Mouse (Mus musculus): ENCODE measurements at regions not wholly inside any gene's neighbourhood (a gene's known extent, or its start where the extent isn't known, plus 50 kb on each side); places are given as distances from the start of the nearest gene placed in this dataset.

- no peak overlapping the region for H3K27ac ChIP-seq
- H3K9ac ChIP-seq (replicated peaks), result no peak overlapping the region
- H3K9me3 ChIP-seq (ENCODE audit: control insufficient read depth, low read length), result no peaks in the 10 kb centered on the region
- no peaks in the 10 kb centered on the region for H3K36me3 ChIP-seq (replicated peaks; ENCODE audit: control insufficient read depth, insufficient read depth, low read depth)
- H3K27me3 ChIP-seq (ENCODE audit: control insufficient read depth, insufficient read depth, low read length), result no peaks in the 10 kb centered on the region
- peaks cover 0 to 8% of the 10 kb centered on the region in 2 experiments; a peak in 2 of 4 replicates for H3K4me1 ChIP-seq (replicated peaks; ENCODE audit: control insufficient read depth in 2 of 2, insufficient read depth in 2 of 2, low read length in 1 of 2)
- no peak overlapping the region for H3K4me2 ChIP-seq (ENCODE audit: low read depth)
- DNase-seq (ENCODE audit: low read depth in 3 of 3, low spot score in 3 of 3) (peak in 1 of 3 experiments; percentile 35), ATAC-seq (ENCODE audit: insufficient read depth) (peak; percentile 53; the same call in 1 of the 2 replicates)
- no peak overlapping the region for H3K4me3 ChIP-seq (ENCODE audit: insufficient read depth in 1 of 2, low read depth in 2 of 2, low read length in 2 of 2)
- TF ChIP-seq CTCF (IDR thresholded peaks at IDR 0.05; ENCODE audit: low read depth), result peak; percentile 90
- TF ChIP-seq EP300 (IDR thresholded peaks at IDR 0.05; ENCODE audit: low read depth), result no peak
- WGBS (ENCODE audit: insufficient replicate concordance), result 27% methylated on average over 7 of the region's 7 CpGs
Measured at GRCm38 (mm10) chr6:41112861-41113610, 77.7 kb upstream of the 2210010C04Rik start.

DNA sequence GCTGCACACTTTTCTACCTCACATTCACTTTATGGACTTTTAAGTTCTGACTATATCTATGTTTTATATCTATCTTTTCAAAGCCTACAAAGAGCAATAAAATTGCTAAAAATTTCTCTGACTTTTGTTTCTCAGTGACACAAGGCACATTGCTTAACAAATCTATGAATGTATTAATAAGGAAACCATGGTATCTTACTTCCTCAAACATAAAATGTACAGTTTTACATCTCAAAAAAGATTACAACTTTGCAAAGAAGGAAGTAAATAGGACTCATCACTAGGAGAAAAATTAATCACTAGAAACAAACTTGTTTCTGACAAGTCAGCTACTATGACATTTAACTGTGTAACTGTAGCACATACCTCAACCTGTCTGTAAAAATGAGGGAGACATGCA, 76.5 kb upstream of the 2210010C04Rik start:
- Histone ChIP-seq H3K9me3 (ENCODE audit: control insufficient read depth, low read length) (no peaks in the 10 kb centered on the region), H3K4me3 (ENCODE audit: insufficient read depth in 1 of 2, low read depth in 2 of 2, low read length in 2 of 2) (no peak overlapping the region), H3K36me3 (replicated peaks; ENCODE audit: control insufficient read depth, insufficient read depth, low read depth) (no peaks in the 10 kb centered on the region), H3K4me1 (replicated peaks; ENCODE audit: control insufficient read depth in 2 of 2, insufficient read depth in 2 of 2, low read length in 1 of 2) (peaks cover 0 to 8% of the 10 kb centered on the region in 2 experiments; a peak in 2 of 4 replicates), H3K9ac (replicated peaks) (no peak overlapping the region), H3K27ac (no peak overlapping the region), H3K4me2 (ENCODE audit: low read depth) (no peak overlapping the region), H3K27me3 (ENCODE audit: control insufficient read depth, insufficient read depth, low read length) (no peaks in the 10 kb centered on the region)
- DNase-seq (ENCODE audit: low read depth in 3 of 3, low spot score in 3 of 3) (no peak), ATAC-seq (ENCODE audit: insufficient read depth) (no peak)
- TF ChIP-seq EP300 (IDR thresholded peaks at IDR 0.05; ENCODE audit: low read depth) (no peak), CTCF (IDR thresholded peaks at IDR 0.05; ENCODE audit: low read depth) (no peak)

DNA sequence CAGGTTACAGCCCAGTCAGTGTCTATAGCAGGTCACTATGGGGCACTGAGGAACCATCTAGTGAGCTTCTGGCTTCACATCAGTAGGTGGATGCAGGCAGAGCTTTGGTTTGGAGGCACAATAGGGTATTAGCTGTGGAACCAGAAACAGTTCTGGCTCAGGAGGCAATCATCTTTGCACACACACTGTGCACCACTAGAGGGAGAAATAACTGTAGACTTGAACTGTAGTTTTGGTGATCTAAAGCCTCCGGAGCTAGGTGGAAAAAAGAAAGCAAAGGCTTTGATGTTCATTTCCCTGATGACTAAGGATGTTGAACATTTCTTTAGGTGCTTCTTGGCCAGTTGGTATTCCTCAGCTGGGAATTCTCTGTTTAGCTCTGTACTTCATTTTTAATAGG, 73.6 kb upstream of the 2210010C04Rik start:
- Histone ChIP-seq H3K4me2 (ENCODE audit: low read depth) (no peak overlapping the region), H3K4me1 (replicated peaks; ENCODE audit: control insufficient read depth in 2 of 2, insufficient read depth in 2 of 2, low read length in 1 of 2) (peaks cover 7 to 15% of the 10 kb centered on the region in 2 experiments), H3K4me3 (ENCODE audit: insufficient read depth in 1 of 2, low read depth in 2 of 2, low read length in 2 of 2) (no peak overlapping the region), H3K27ac (no peak overlapping the region), H3K9ac (replicated peaks) (no peak overlapping the region), H3K27me3 (ENCODE audit: control insufficient read depth, insufficient read depth, low read length) (no peaks in the 10 kb centered on the region), H3K36me3 (replicated peaks; ENCODE audit: control insufficient read depth, insufficient read depth, low read depth) (no peaks in the 10 kb centered on the region), H3K9me3 (ENCODE audit: control insufficient read depth, low read length) (no peaks in the 10 kb centered on the region)
- WGBS (ENCODE audit: insufficient replicate concordance), result 21% methylated on average over 1 of the region's 1 CpGs
- TF ChIP-seq EP300 (IDR thresholded peaks at IDR 0.05; ENCODE audit: low read depth), result no peak
- TF ChIP-seq CTCF (IDR thresholded peaks at IDR 0.05; ENCODE audit: low read depth), result peak; percentile 36
- DNase-seq (ENCODE audit: low read depth in 3 of 3, low spot score in 3 of 3) (no peak), ATAC-seq (ENCODE audit: insufficient read depth) (no peak)

DNA sequence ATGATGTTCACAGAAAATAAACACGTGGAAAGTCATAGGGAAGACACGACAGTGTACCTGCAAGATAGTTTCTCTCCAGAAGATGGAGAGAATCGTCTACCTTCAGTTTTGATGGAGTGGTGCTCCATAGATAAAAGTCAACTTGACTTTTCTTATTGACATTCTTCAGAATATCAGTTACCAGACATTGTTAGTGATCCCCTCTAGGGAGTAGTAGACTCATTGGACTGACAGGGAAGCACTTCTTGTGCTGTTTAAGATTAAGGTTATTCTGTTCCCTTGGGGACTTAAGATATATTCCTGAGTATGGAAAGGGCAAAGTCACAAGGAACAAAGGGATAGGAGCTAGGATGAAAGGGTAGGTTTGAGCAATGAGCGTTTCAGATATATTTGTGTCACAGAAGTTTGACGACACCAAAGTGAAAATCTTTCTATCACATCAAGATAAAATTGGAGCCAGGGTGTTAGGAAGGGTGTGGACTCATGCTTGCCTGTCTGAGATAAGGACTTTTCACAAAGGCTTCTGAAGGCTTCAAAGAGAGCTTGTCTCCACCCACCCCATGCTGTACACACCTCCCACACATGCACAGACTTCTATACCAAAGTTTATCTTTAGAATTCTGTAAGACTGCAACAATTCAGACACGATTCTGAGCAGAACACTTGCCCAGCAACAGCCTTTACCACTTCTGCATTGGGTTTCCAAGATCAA, 68.5 kb upstream of the 2210010C04Rik start:
- peak overlapping the region; percentile 38 for H3K4me2 ChIP-seq (ENCODE audit: low read depth)
- H3K36me3 ChIP-seq (replicated peaks; ENCODE audit: control insufficient read depth, insufficient read depth, low read depth), result no peaks in the 10 kb centered on the region
- H3K27ac ChIP-seq, result no peak overlapping the region
- no peaks in the 10 kb centered on the region for H3K9me3 ChIP-seq (ENCODE audit: control insufficient read depth, low read length)
- H3K4me1 ChIP-seq (replicated peaks; ENCODE audit: control insufficient read depth in 2 of 2, insufficient read depth in 2 of 2, low read length in 1 of 2), result peaks cover 15 to 25% of the 10 kb centered on the region in 2 experiments
- peak; percentile 45 to 55 (median 45) for DNase-seq (ENCODE audit: low read depth in 3 of 3, low spot score in 3 of 3)
- 19% methylated on average over 6 of the region's 6 CpGs for WGBS (ENCODE audit: insufficient replicate concordance)
- ATAC-seq (ENCODE audit: insufficient read depth), result peak; percentile 99
- no peak overlapping the region for H3K9ac ChIP-seq (replicated peaks)
- H3K27me3 ChIP-seq (ENCODE audit: control insufficient read depth, insufficient read depth, low read length), result no peaks in the 10 kb centered on the region
- H3K4me3 ChIP-seq (ENCODE audit: insufficient read depth in 1 of 2, low read depth in 2 of 2, low read length in 2 of 2), result no peak overlapping the region
- peak; percentile 68 for TF ChIP-seq EP300 (IDR thresholded peaks at IDR 0.05; ENCODE audit: low read depth)
- TF ChIP-seq CTCF (IDR thresholded peaks at IDR 0.05; ENCODE audit: low read depth), result no peak

- H3K27me3 ChIP-seq (ENCODE audit: control insufficient read depth, insufficient read depth, low read length), result no peaks in the 10 kb centered on the region
- no peaks in the 10 kb centered on the region for H3K9me3 ChIP-seq (ENCODE audit: control insufficient read depth, low read length)
- no peak overlapping the region for H3K27ac ChIP-seq
- H3K4me3 ChIP-seq (ENCODE audit: insufficient read depth in 1 of 2, low read depth in 2 of 2, low read length in 2 of 2), result no peak overlapping the region
- DNase-seq (ENCODE audit: low read depth in 3 of 3, low spot score in 3 of 3) (no peak), ATAC-seq (ENCODE audit: insufficient read depth) (no peak)
- H3K4me2 ChIP-seq (ENCODE audit: low read depth), result no peak overlapping the region
- H3K36me3 ChIP-seq (replicated peaks; ENCODE audit: control insufficient read depth, insufficient read depth, low read depth), result no peaks in the 10 kb centered on the region
- H3K4me1 ChIP-seq (replicated peaks; ENCODE audit: control insufficient read depth in 2 of 2, insufficient read depth in 2 of 2, low read length in 1 of 2), result peaks cover 15 to 25% of the 10 kb centered on the region in 2 experiments
- no peak overlapping the region for H3K9ac ChIP-seq (replicated peaks)
- TF ChIP-seq CTCF (IDR thresholded peaks at IDR 0.05; ENCODE audit: low read depth), result no peak
- TF ChIP-seq EP300 (IDR thresholded peaks at IDR 0.05; ENCODE audit: low read depth), result no peak
- 34% methylated on average over 2 of the region's 2 CpGs for WGBS (ENCODE audit: insufficient replicate concordance)
Measured at GRCm38 (mm10) chr6:41101997-41102396, 66.7 kb upstream of the 2210010C04Rik start.

Data from liver, embryonic 14.5 days (tissue).